Mouse (Mus musculus) thymus, postnatal 0 days (tissue): ENCODE results near the gene Tle3. TPM values are rescaled to one million over a fixed set of nuclear protein-coding genes. Genes with fewer than 3 reads are reported as not detected.
A peak's percentile ranks its signal among the peaks of the same experiment; 100 is the strongest.

ENCODE experiments used
- DNase-seq: peaks from one replicate; pipeline ENCODE4 v3.0.0-alpha.2; 2015; ENCODE audit warnings: low spot score
- polyA plus RNA-seq: library from polyadenylated mRNA; unstranded; fragments of >200 nt; fragmentation: Nextera tagmentation; extraction: Ambion mirVana; gene quantifications from 2 replicates; pipeline ENCODE4 v1.2.1, GENCODE M21; 2015

Tle3 gene
- polyA plus RNA-seq, 1 experiment from 2014 or later = 42.6 TPM

DNA sequence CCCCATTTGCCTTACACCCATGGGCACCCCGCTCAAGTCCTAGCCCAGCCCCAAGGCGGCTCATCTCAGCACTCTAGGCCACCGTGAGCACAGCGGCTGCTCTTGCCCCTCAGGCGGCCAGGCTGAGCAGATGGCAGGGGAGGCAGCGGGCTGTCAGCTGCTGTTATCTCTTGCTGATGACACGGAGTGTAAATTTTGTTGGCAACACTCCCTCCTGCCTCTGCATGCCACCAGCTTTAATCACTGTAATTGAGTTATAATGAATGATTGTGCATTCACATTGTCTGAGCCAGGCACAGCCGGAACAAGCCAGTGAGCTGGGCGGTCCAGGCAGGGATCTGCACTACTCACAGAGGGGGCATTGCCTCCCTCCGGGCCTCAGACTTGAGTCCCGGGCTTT is 61.9 kb downstream of the Tle3 start:
- DNase-seq = no peak

DNA sequence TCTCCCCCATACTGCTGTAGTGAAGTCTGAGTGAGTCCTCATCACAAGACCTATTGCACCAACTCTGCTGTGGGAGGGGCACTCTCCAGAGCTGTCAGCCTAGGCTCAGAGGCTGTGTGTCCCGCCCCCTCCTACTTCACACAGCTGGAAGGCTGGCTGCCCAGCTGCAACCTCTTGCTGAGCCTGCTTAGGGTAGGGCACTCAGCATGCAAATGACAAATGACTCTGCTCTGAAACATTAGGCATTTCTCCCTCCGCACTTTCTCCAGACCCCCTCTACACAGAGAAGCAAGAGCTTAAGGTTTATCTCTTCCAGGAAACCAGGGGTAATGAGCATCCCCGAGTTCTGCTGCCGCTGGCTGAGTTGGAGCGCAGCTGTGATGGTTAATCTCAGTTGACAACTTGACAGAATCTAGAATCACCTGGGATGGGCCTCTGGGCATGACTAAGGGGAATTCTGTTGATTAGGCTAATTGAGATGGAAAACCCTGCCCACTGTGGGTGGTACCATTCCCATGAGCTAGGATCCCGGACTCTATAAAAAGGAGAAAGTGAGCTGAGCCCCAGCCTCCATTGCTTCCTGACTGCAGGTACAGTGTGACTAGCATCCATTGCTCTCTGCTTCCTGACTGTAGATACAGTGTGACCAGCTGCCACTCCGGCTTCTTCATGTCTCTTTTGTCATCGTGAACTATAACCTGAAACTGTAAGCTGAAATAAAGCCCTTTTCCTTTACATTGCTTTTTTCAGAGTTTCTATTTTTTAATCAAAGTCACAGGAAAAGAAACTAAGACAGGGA is 63.2 kb downstream of the Tle3 start:
- DNase-seq = peak; percentile 77

DNA sequence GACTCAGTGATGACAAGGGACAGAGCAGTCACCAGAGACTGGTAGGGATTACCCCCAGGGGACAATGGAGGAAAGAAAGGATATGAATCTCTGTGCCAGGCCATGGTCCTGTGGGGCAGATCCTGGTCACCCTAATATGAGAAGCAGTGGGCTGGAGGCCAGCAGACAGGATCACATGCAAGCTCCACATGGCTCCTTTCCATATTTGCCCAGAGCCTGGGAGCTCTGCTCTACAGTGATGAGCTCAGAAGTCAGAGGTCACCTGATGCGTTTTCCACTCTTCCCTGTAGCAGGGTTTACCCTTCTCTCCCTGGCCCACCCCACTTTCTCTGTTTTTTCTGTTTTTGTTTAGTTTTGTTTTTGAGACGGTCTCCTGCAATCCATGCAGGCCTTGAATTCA is 63.9 kb downstream of the Tle3 start:
- no peak for DNase-seq

DNA sequence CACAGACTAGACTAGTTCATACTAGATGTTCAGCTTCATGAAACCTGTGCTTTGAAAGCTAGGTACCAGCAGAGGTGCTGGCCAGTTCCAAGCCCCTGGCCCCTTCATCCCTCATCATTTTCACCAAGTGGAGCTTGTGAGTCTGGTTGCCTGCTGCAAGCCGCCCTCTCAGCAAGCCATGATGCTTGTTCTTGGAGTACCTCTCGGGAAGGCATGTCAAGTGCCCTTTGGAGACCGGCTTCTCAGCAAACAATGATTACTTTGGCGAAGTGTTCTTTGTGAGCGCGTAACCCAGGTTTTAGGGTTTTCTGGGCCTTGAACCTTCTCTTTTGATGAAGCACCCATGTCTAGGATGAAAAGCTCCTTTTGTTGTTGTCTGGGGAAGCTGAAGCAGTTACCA is 64.6 kb downstream of the Tle3 start:
- DNase-seq = no peak

DNA sequence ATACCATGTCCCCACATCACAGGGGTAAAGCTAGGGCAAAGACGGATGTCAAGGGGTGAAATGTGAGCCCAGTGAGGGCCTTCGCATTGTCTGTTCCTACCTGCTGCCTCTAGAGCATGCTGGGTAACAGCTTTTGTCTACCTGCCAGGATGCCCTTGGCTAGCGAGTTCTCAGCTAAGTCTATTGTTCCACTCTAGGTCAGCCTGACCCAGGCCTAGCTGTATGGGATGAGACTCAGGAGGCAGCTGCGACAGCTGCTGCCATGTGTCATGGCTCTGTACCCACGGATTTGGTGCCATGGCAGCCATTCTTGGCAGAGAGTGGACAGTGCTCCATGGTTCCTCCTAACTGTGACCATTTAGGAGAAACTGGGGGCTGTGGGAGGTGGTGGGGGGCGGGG is 66.9 kb downstream of the Tle3 start:
- no peak for DNase-seq

DNA sequence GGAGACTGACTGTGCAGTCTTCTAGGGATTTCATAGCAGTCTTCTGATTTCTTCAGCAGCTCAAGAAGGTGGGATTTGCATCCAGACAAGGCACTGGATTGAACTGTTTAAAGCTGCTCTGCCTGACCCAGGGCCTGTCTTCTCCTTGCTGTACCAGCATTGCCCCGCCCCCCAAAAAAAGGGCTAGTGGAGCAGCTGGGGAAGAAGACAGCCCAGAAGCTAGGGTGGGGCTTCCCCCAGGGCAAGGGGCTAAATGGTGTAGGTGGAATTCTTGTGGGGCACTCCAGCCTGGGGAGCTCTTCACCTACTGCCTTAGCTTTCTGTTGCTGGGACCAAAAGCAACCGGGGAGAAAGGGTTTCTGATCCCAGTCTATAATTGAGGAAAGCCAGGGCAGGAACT is 67.8 kb downstream of the Tle3 start:
- DNase-seq = no peak

DNA sequence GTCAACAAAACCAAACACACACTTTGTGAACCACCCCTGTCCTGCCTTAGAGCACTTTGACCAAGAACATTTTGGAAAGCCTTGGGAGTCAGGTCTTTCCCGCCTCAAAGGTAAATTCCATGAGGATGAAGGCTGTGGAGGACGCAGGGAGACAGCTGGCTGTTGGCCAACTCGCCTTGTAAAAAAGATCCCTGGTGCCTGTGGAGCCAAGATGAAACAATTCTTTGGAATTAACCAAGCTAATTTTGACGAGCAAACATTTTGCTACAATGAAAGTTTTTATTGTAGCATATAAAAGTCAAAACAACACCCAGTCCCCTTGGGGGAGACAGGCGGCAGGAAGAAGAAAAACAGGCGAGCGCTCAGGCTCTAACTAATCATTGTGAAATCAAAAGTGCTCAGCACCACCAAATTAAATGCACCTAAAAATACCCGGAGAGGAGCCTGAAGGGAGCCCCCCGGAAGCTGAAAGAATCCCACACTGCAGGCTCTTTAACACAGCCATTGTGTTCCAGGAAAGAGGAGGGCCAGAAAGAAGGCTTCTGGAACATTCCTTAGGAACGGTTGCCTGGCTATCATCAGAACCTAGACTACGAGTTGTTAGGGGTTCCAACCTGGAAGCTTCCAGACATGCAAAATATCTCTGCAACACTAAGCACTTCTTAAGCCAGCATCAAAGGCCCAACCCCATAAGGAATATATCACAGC is 69.2 kb downstream of the Tle3 start:
- no peak for DNase-seq

DNA sequence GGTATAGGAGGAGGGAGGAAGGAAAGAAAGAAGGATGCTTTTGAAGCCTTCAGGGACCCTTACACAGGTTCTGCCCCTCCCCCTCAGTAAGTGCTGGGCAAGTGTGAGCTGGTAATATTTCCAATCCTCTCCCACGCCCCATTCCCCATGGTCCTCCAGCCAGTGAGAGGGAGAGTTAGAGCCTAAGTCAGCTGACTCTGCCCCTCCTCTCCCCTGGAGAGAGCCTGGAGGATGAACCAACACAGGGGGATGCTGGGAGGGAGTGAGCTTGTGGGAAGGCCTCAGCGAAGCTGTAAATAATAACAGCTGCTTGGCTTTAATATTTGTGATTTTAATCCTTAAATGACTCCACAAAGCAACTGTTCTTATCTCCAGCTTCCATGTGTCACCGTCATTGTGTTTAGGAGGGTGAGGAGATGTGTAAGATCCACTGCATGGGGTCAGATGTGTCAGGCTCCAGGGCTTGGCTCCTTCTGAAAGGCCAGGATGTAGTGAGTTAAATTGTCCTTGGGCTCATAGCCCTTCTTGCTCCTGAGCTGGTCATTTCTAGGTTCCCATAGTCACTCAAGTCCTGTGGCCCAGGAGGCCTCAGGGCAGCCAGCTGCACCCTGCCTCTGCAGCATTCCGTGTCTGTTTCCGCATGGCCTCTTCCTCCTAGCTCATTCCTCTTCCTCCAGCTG is 70.9 kb downstream of the Tle3 start:
- no peak for DNase-seq

DNA sequence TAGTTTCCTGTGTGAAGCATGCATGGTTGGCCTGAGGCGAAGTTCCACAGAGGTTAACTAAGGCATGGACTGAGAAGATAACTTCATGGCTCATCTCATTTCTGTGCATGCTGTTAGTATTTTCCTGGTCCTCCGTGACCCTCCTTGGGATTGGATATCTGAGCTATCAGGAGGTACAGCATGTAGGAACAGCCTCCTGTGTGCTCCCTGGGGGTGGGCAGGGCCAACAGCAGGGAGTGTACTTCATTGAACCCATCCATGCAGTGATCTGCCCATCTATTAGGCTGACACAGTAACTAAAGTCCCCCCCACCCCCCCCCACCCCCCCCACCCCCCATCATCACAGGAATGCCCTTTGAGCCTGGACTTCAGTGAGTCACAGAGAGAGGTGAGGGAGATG is 73.0 kb downstream of the Tle3 start:
- DNase-seq = no peak

DNA sequence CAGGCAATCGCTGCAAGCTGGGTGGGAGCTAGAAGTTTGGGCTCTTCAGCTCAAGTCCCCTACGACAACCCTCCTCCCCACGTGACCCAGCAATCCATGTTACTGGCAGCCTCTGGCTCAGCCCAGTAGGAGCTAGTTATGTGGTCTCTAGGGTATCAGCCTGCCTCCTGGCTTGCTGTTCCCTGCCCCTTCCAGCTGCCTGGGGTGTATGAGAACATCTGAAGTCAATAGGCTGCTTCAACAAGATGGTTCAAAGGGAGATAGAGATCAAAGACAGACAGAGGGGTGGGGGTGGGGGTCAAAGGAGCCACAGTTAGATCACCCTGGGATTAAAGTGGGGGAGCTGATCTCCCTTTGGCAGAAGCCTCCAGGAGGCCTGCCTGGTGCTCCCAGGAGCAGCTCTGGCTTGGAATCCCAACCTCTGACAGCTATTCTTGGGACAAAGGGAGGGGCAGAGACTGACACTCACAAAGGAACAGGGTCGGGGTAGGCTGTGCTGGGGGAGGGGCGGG is 73.6 kb downstream of the Tle3 start:
- DNase-seq = peak; percentile 43

DNA sequence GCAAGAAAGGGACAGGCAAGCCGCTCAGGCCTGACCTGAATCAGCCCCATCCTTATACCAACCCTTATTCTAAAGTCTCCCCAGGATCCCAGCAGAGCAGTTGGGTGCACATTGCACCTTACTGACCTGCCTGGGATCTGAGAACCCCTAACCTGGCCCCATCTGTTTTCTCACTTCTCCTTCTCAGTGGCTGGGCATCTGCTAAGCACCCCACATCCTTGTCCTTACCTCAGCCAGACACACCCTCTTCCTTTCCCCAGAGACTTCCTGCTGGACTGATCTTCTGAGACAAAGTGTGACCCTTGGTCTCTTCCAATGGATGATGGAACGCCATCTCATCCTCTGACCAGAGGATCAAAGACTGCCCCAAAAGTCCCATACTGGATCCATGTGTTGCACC is 74.8 kb downstream of the Tle3 start:
- no peak for DNase-seq

DNA sequence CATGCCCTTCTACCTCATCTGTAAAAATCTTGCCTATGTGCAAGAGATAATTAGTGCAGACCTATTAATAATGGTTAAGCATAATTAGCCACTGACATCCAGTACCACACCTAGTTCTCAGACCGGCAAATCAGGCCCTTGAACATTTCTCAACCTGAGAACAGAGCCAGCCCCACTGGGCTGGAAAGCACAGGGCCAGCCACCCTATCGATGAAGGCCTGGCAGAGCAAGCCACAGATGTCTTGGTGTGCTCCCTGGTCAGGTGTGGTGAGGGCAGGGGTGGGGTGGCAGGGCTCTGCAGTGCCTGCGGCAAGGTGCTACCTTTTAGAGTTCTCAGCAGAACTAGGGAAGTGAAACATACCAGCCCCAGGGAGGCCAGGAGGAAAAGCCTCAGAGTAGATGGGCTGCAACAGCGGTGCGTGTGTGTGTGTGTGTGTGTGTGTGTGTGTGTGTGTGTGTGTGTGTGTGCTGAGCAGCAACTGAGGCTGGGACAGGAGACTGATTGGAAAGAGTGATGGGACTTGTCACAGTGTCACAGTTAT is 77.3 kb downstream of the Tle3 start:
- no peak for DNase-seq

DNA sequence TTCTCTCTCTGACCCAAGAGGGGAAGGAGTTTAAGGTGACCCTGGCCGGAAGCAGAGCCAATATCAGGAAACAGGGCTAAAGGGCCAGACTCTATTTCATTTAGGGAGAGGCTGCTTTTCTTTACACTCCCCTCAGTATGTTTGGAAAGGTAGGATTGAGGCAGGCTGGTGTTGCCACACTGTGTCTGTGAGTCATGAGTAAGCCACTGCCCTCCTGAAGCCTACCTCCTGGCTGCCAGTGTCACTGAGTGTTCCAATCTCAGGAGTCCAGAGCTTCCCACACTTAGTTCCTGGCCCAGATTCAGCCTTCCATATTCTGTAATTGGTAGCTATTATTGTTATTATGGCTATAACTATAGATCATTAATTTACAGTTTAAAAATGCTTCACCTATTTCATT is 79.9 kb downstream of the Tle3 start:
- DNase-seq = no peak

DNA sequence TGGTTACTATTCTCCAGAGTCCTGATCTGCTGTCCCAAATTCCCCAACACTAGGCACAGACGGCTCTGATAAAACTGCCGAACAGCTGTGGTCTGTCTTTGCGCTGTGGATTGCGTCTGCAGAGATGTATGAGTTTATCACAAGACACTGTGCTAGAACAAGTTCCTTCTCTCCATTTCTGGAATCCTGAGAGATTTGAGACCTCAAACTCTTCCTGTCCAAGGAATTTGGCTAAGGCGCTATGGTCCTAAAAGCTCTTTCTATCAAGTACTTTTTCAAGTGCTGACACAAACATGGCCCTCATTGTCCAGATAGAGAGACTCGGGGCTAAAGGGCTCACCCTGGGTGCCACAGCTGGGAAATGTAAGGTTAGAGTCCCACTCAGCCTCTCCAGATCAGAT is 83.7 kb downstream of the Tle3 start:
- no peak for DNase-seq

DNA sequence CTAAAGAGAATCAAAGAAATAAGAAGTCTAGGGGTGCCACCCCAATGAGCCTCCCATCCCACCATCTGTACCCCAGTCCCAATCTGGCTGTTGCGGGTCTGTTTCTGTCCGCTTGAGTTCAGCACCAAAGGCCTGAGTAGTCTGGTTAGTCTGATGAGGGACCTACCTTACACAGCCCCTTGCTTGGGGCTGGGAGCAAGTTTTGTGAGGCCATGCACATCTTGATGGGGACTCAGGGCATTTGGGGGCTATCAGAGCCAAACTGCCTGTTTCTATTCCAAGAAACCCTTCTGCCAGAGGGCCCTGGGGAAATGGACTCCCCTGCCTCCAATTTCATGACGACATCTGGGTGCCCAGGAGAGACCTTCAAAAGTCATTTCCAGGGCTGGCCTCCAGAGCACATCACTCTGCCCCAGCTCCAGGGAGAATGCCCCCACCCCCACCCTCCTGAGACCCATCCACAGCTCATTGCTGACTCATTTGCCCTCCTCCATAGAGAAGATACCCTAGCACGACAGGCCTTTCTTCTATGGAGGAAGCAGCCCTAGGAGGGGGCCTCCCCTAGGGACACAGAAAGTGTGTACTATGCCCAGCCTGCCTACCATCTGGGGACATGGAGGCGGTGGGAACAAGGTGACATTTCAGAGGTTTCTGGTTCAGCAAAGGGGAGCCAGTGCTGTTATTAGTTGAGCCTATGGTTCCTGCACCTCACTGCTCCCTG is 84.4 kb downstream of the Tle3 start:
- DNase-seq = no peak

DNA sequence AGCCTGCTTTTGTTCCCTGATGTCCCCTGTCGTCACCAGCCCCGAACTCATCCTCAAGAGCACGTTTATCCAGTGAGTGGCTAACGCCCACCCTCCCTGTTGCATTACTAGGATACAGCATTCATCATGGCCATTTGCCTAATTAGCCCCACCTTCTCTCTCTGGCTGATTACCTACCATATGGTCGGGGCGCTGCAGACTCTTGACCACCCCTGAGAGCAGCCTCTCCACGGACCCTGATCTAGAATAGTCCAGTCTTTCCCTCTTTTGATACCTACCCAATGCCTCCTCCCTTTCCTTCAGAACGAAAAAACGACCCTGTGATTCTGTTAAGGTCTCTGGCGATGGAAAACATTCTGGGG is 85.0 kb downstream of the Tle3 start:
- DNase-seq = no peak

DNA sequence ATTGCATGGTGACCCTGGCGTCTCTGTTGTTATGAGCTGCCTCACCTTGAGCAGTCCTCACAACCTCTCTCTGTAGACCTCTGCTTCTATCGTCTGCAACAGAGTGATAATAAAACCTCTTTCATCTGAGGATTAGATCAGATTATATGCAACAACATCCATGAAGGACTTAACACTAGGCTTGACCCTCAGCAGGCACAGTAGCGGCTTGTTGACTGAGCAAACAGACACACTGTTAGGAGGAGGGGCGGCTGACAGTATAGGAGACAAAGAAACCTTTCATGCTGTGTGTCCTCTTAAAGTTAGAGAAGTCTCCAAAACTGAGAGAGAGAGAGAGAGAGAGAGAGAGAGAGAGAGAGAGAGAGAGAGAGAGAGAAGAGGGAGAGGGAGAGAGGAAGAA is 89.7 kb downstream of the Tle3 start:
- no peak for DNase-seq

DNA sequence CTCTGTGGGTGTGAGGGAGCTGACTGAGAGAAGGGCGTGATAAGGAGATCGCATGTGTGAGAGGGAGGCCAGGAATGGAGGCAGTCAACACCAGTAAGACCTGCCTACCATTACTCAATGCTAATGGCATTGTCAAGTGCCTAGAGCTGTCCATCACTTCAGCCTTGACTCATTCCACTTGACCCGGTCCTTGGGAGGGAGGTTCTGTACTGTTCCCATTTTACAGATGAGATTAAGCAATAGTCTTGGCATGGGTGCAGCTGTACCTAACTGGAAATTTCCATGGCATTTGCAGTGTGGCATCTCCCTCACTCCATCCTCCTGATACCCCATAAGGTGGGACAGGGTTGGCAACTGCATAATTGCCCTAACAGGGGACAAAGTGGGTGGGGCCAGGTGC is 95.3 kb downstream of the Tle3 start:
- no peak for DNase-seq
